Mouse (Mus musculus) kidney, postnatal 25 days (tissue): Measurements from ENCODE around the gene Rab3d.

ENCODE experiments used
- DNase-seq, 2 experiments: peaks; one replicate each; pipeline ENCODE4 v3.0.0; 2021; ENCODE audit warnings: mixed read lengths in 2 of 2

Gene Rab3d

GRCm38 (mm10) chr9:21937711-21938175, 19.8 kb upstream of the Rab3d start:
- no peak for DNase-seq

DNA sequence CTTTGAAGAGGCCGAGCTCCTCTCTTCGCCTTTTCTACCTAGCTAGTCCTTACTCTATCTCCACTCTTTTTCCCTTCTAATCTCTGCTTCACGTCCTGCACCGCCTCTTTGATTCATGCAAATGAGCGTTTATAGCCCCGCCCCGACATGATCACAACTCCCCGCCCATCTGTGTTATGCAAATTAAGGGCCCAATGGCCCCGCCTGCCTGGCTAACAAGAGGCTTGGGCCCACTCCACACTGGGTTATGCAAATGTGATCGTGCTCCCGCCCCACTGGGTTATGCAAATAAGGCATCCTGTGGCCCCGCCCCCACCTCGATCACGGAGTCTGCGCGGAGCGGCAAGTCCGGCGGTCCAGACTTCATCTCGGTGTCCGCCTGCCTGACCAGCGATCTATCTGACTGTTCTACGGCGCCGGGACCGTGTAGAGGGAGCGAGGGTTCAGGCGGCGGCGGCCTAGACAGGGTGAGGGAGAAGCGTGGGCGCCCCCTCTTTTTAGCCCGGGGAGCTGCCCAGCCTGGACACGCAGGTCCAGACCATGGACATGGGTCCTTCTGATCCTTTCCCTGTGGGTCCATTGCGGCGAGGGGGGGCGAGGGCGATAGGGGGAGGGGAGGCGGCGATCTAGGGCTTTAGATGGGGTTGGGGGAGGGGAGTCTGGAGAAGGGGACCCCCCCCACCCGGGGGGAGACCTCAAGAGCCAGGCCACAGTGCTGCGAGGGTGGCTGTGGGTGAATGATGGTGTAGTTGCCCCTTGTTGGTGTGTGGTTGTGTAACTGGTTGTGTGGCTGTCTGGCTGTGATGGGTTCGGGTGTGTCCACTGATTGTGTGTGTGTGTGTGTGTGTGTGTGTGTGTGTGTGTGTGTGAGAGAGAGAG, 18.9 kb upstream of the Rab3d start, which contains the start of gene Plppr2:
Gene Plppr2 (plus strand): TSS at position 342 of the 879 bp plus-strand sequence.
- DNase-seq = peak; percentile 98

DNA sequence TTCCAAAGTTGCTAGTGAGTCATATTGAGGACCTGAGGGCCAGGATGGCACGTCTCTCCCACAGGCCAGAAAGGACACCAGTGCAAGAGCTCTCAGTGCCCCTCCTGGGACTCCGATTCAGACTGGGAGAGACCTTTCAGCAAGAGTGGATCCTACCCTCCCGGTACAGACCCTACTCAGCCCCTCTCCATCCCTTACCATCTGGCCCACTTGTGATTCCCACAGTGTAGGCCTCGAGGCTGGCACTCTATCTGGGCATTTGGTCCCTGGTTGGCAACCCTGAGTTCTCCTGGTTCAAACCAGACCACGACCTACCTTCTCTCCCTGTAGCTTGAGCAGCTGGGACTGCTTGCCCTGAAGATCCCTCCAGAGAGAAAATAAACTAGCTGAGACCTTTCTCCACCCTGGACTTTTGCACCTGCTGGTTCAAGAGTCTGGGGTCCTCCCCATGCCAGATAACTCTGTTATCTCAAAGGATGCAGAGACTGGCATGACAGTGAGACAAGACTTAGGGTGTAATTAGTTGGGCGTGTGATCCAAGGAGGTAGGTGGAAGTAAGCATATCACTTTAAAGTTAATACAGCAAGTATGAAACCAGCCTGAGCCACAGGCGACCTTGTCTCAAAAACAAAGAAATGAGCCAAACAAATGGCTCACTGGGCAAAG, 17.6 kb upstream of the Rab3d start:
- DNase-seq = no peak

DNA sequence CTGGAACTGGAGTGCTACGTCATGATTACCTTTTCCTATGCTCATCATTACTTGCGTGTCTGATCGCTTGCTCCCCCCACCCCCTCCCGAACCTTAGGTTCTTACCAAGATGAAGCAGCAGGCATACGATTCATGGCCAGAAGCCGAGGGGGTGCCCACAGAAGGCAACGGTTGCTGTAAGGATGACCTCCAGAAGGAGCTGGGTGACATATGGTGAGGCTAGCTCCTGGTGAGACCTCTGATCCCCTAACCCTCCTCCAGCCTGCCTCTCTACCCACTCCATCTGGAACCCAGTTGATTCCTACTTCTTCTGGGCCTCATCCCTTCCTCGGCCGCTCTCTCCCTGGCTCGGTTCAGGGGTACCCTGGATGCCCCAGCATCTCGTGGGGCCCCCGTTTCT, 16.0 kb upstream of the Rab3d start:
- DNase-seq = no peak

DNA sequence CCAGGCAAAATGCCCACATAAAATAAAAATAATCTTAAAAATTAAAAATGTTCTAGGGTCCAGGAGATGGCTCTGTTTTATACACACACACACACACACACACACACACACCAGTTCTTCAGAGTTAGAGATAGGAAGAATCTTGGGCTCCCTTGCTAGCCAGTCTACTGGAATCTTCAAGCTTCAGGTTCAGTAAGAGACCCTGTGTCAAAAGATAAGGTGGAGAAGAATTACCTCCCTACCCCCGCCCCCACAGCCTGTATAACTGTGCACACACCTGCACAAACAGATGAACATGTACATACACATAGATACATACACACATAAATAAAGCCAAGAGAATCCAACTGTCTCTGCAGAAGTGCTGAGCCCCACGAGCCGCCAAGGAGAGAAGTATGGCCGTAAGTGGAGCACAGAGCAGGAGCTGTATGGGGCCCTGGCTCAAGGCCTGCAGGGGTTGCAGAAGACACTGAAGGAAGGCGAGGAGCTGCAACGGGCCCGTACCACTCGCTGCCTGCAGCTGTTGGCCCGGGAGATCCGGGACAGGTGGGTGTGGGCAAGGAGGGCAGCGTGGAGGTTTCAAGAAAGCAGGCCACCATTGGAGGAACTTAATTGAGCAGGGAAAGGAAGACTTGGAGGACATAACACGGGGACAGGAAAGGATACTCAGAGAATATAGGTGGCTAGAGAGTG, 14.6 kb upstream of the Rab3d start:
- DNase-seq = no peak

DNA sequence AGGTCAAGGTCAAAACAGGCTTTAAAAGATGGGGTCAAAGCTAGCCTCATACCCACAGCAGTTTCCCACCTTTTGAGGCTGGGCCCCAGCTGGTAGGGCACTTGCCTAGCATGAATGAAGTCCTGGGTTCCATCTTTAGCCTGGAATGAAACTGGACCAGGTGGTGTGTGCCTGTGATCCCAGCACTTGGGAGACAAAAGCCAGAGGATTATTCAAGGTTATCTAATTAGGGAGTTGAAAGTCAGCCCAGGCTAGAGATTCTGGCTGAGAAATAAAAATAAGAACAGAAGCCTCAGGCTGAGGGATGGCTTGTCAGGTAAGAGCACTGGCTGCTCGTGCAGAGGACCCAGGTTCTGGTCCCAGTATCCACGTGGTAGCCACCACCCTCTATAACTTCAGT, 14.0 kb upstream of the Rab3d start:
- no peak for DNase-seq

GRCm38 (mm10) chr9:21929208-21929607, 11.2 kb upstream of the Rab3d start:
- DNase-seq = no peak

- peak; percentile 94 to 99 for DNase-seq
Measured at GRCm38 (mm10) chr9:21927208-21927753, 9.3 kb upstream of the Rab3d start, which contains the start of the genes Ccdc159 and Tmem205. Gene Ccdc159, plus strand, starts transcription at chr9:21927471. Gene Tmem205, minus strand, starts transcription at chr9:21927556.

- peak in 1 of 2 experiments; percentile 21 for DNase-seq
Measured at GRCm38 (mm10) chr9:21926784-21927183, 8.8 kb upstream of the Rab3d start.

DNA sequence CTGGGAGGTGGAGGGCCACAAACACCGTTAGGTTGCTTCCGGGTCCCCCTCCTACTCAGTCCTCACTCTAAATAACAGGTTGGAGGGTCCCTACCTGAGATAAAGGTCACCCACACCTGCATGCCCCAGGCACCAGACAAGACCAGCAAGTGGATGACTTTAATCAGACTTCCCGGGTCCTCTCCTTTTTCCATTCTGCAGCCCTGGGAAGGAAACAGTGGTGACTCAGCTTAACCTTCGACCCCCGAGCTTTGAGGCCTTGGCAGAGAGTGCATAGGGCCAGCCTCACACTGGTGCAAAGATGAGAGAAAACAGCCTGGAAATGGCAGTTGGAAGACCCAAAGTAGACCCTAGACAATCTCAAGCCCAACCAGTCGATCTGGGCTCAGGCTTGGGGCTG, 8.2 kb upstream of the Rab3d start:
- peak; percentile 52 to 69 for DNase-seq

GRCm38 (mm10) chr9:21925506-21925905, 7.5 kb upstream of the Rab3d start:
- DNase-seq = no peak

DNA sequence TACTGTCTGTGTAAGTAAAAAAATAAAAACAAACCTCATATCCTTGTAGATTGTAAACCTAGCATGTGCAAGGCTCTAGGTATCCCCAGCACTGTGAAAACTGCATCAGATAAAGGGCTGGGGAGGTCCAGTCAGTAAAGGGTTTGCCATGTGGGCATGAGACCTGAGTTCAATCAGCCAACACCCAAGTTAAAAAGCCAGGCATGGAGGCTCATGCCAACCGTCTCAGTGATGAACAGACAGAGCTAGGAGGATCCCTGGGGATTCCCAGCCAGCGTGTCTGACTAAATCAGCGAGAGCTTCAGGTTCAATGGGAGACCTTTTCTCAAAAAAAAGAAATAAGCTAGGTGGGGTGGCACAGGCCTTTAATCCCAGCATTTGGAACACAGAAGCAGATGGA, 7.0 kb upstream of the Rab3d start:
- DNase-seq = no peak

GRCm38 (mm10) chr9:21924099-21924493, 6.1 kb upstream of the Rab3d start:
- peak; percentile 94 for DNase-seq

GRCm38 (mm10) chr9:21923490-21924098, 5.6 kb upstream of the Rab3d start:
- DNase-seq = no peak

GRCm38 (mm10) chr9:21923036-21923435, 5.0 kb upstream of the Rab3d start:
- no peak for DNase-seq

DNA sequence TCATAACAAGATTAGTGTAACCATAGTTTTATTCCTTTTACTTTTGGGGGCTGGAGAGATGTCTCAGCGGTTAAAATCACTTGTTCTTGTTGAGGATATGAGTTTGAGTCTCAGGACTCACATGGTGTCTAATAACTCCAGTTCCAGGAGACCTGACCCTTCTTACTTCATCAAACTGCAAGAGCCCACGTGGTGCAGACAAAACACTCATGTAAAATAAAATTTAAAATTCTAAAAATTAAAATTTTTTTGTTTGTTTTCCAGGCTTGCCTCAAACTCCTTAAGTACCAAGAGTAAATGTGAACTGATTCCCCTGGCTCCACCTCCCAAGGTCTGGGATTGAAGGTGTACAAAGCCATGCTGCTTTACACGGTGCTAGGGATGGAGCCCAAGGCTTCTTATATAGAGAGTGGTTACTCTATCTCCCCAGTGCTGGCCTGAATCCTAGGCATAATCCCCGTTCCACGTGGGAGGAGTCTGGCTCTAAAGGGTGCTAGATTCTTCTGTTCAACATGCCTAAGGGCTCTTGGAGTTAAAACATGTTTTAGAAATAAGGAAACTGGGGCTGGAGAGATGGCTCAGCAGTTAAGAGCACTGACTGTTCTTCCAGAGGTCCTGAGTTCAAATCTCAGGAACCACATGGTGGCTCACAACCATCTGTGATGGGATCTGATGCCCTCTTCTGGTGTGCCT, 846 bp upstream of the Rab3d start:
- no peak for DNase-seq

GRCm38 (mm10) chr9:21917493-21918034, 428 bp downstream of the Rab3d start:
- DNase-seq = peak in 1 of 2 experiments; percentile 50

GRCm38 (mm10) chr9:21916851-21917492, 1.0 kb downstream of the Rab3d start:
- DNase-seq = no peak

DNA sequence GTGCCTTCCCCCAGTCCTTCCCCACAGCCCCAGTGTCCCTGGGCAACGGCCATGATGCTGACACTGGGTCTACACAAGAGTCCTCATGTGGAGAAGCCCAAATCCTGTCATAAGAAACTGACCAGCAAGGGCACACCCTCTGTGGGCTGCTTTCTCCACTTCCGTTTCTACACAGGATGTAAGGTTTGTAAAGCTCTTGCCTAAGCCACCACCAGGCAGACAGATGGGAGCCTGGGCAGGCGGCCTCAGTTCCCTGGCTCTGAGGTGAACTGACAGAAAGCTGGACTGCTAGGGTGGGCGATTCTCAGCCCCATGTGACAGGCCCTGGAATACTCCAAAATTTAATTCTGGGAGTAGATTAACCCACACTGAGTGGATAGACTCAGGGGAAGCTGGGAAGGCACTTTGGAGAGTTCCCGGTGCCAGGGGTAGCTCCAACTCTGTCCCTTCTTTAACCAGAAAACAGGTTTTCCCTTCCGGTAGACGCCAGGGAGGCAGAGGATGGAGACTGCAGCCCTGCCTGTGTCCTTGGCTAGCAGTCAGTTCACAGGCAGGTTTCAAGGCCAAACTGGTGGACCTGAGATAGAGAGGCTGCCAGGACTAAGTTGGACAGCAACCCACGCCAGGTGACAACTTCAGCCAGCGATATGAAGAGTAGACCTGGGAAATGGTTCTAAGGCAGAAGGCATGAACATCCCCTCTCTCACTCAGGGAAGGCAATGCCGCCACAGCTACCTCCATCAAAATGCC, 8.3 kb downstream of the Rab3d start:
- no peak for DNase-seq

- DNase-seq = no peak
Measured at GRCm38 (mm10) chr9:21908216-21908615, 9.8 kb downstream of the Rab3d start.
